Mouse (Mus musculus): ENCODE results near the gene Lpp.

Gene Lpp

DNA sequence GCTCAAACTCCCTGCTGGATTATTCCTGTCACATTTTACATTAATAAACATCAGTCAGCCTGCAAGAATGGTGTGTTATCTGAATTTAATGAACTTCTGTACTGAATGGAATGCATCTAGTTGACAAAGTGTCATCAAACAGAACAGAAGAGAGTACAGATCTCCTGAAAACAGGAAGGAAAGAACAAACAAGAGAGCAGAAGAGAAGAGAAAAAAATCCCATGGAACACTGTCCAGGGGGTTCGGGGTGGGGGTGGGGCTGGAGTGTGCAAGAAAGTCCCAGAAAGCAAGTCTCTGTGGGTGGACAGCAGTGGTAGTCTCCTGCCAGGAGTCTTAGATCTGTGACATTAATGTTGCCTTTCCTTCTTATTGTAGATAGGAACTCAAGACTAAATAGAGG, 412.8 kb downstream of the Lpp start:
- DNase-seq (ENCODE audit: low read depth): no peak

GRCm38 (mm10) chr16:24807565-24807964, 414.3 kb downstream of the Lpp start:
- no peak for DNase-seq (ENCODE audit: low read depth)

DNA sequence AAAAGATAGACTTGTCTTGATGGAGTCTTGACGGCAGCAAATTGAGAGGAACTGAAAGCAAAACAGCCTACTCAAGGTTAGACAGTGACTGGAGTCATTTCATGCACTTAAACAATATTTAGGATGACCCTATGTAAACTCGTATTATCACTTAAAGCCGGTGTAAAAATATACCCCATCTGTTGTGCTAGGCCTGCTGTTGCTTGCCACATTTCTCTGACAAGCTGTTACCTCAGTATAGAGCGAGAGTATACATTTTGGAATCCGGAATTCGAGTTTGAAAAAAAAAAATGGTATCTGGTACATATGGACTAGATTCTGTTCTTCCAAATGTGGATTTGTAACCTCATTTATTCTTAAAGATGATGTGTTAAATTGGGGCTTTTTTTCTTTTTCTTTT, 416.5 kb downstream of the Lpp start:
- no peak for DNase-seq (ENCODE audit: low read depth)

GRCm38 (mm10) chr16:24816621-24817020, 423.3 kb downstream of the Lpp start:
- no peak for DNase-seq (ENCODE audit: low read depth)

GRCm38 (mm10) chr16:24817381-24817780, 424.1 kb downstream of the Lpp start:
- no peak for DNase-seq (ENCODE audit: low read depth)

GRCm38 (mm10) chr16:24819127-24819526, 425.8 kb downstream of the Lpp start:
- DNase-seq (ENCODE audit: low read depth): no peak

DNA sequence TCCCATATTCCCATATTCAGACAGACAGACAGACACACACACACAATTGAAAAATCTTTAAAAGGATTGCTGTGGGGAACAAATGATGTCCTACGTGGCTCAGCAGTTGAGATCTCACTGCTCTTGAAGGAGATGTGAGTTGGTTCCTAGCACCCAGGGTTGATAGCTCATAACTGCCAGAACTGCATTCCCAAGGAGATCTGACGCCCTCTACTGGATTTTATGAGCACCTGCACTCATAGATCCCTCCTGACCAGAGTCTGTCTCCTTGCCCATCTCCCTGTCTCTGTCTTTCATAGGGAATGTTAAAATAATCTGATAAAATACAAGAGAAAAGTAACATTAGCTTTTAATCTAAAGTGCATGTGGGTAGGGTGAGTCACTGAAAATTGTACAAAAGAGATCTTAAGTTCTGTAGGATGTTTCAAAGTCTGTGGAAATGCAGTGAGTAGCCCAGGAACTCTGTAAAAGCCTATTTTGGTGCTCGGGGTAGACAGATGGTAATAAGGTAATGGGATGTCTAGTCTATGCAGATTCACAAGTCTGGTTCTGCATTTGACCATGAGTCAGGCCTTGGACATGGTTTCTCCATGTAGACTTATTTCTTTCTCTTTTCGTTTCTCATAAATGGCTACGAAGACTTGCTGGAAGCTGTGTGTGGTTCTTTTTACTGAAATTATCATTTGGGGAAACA, 429.0 kb downstream of the Lpp start:
- DNase-seq (ENCODE audit: low read depth): no peak

DNA sequence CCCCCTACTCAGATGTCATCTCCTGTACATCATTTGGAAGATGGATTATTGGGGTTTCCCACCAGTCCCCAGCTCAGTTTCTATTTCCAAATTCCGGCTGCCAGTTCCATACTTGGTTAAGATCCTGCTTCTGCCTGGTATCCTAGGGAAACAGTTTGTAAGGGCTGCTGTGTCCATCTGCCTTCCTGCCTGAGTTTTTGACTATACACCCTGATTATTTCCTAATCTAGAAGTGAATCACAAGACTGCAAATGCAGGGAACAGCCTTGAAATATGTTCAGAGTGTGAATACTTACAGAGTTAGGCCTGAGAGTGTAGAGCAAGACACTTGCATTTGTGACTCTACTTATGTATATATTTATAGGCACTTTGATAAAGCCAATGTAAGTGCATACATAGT, 429.6 kb downstream of the Lpp start:
- DNase-seq (ENCODE audit: low read depth): no peak

DNA sequence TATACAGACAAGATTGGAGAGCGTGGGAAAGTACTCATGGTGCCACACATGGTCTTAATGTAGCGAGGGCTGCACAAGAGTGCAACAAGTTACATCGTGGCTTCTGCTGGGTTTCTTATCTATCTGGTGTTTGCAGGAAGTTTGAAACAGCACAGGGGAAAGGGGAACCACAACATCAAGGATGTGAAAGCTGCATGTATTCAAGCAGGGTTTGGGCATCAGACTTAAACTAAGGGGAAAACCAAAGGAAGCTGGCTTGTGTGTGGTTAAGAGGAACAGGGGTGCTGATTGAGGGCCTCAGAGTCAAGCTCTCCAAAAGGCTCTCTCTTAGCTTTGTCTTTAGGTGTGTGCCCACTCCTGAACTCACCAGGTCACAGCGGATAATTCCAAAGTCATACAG, 433.1 kb downstream of the Lpp start:
- DNase-seq (ENCODE audit: low read depth): peak; percentile 33

DNA sequence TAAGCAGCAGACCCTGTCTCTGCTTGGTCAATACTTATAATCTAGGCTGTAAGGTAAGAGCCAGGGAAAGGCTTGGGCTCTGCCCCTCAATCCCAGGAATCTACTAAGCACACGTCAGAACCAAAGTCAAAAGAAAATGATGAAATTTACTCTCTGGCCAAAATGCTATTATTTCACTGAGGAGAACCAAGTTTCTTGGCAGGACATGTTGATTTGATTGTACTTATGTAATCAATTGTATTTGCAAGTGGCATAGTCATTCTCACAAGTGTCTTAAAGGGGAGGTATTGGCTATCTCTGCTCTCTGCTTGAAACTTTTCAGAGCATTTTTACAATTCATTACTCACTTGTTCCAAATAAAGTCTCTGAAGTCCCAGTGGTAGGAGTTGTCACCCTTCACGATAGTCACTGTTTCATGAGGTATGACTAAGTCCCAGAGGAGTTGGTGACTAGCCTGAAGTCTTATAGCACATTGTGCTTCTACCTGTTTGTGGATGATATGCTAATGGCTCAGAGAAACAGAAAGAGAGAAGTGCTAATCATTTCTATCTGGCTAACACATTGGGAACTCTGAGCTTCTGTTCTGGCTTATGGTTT, 435.0 kb downstream of the Lpp start:
- no peak for DNase-seq (ENCODE audit: low read depth)

DNA sequence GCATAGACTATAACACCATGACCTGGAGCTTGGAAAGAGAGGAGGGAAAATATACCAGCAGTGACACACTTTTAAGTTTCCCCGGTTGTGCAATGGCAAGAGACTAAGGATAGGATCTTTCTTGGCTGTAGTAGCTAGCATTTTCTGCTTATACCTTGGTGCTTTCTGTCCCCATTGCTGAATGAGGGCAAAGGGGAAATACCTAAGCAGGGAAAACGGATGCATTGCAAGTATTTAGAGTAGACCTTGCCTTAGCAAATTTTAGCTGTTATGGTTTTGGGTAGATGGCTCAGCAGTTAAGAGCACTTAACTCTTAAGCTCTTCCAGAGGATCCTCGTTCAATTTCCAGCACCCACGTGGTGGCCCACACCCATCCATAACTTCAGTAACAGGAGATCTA, 436.6 kb downstream of the Lpp start:
- DNase-seq (ENCODE audit: low read depth): no peak

DNA sequence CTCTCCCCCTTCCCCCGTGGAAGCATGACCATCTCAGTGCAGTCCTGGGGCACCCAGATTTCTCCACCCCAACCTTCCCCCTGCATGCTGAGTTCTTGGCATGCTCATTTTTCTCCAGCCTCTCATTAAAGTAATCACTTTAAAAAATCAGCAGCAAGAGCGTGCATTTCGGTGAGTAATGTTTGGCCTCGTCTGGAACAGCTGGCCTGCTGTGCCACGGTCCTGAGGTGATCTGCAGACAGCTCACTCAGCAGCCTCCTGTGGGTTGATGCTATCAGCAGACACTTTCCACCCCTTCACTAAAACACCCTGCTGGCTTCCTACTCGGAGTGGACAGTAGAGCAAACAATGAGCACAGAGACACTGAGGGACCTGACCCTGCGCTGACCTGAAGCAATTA, 437.6 kb downstream of the Lpp start:
- DNase-seq (ENCODE audit: low read depth): no peak

DNA sequence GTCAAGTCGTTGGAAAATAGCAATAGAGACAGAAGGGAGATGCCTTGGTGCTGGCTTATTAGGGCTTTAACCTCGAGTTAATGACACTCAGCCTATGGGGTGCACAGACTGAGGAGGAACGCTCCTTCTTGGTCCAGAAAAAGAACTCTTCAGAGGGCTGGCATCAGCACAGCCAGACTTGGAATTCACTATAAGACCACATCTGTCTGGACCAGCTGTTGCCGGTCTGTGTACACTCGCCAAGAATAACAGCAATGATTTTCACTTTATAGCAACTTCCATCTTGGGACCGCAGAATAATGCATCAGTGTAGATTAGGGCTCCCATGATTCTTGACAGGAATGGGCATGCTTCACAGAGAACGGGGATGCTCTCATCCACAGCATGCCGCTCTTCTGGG, 439.9 kb downstream of the Lpp start:
- no peak for DNase-seq (ENCODE audit: low read depth)

DNA sequence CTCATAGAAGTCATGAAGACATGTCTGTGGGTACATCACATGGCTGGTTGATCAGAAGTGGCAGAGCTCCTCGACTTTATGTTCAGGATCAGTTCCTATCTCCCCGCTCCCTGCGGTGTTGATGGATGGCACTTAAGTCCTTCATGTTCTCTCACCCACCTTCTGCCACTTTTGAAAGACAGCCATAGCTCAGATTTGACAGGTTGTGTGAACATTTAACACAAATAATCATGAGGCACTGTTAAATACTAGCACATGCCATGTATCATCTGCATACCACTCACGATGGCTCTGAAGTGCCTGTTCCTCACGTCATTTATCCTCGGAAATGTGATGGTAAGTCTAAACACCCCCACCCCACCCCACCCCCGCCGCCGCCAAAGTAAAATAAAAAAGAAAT, 441.2 kb downstream of the Lpp start:
- no peak for DNase-seq (ENCODE audit: low read depth)

GRCm38 (mm10) chr16:24836550-24836949, 443.2 kb downstream of the Lpp start:
- DNase-seq (ENCODE audit: low read depth): no peak

GRCm38 (mm10) chr16:24839018-24839417, 445.7 kb downstream of the Lpp start:
- no peak for DNase-seq (ENCODE audit: low read depth)

- DNase-seq (ENCODE audit: low read depth): no peak
These were observed 446.8 kb downstream of the Lpp start for GRCm38 (mm10) chr16:24840073-24840472.

DNA sequence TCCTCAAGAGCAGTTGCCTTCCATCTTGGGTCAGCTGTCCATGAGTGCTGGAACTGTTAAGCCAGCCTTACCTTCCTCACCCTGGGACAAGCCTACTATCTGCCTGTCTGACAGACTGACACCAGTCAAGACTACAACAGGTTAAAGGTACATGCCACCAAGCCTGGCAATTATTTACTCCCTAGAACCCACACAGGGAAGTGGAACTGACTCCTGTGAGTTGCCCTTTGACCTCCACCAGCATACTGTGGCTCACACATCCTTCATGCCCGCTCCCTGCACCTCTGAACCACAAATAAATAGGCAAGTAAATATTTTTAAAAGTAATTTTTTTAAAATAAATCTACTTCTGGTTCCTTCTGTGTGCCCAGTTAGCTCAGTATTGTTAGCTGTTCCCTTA, 452.8 kb downstream of the Lpp start:
- no peak for DNase-seq (ENCODE audit: low read depth)

GRCm38 (mm10) chr16:24859509-24860140, 466.3 kb downstream of the Lpp start:
- no peak for DNase-seq (ENCODE audit: low read depth)

- DNase-seq (ENCODE audit: low read depth): peak; percentile 38
These were observed 467.1 kb downstream of the Lpp start for GRCm38 (mm10) chr16:24860445-24860844.

DNA sequence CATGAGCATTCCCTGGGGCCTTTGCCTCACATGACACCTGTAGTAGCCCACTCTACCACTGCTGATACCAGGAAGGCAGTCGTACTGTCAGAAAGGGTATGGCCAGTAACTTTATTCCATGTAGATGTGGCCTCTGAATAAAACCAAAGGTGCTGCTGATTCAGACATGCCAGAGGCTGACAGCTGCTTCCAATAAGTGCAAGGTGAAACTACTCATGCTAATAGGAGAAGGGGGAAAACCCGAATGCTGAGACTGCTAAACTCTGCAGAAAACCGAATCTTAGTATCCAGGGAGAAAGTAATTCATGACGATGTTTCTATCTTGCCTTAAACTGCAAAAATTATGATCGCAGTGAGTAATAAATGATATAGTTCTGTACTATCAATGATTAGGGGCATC, 468.1 kb downstream of the Lpp start:
- no peak for DNase-seq (ENCODE audit: low read depth)

GRCm38 (mm10) chr16:24874235-24874634, 480.9 kb downstream of the Lpp start:
- DNase-seq (ENCODE audit: low read depth): peak; percentile 73

GRCm38 (mm10) chr16:24875661-24876060, 482.4 kb downstream of the Lpp start:
- no peak for DNase-seq (ENCODE audit: low read depth)

DNA sequence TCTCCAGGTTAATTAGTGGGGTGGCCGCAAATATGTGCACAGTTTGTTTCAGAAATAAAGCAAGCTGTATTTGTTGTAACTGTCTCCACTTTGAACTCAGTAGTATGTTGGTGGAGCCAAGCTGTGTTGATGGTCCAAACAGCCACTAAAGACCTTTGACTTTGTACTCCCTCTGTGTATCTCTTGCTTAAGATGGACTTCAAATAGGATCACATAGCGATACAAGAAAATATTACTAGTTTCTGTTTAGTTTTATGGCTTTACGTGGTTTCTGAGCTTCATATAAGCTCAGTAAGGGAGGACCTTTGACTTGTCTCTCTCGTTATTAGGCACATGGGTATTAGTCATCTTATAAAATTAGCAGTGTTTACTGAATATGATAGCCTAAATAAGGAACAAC, 485.7 kb downstream of the Lpp start:
- no peak for DNase-seq (ENCODE audit: low read depth)

Measured in naive thymus-derived CD4-positive, alpha-beta T cell, adult 2 months (primary cell).